Mouse (Mus musculus) heart, embryonic 14.5 days (tissue): Measurements from ENCODE around the gene Cacng1. TPM values are rescaled to one million over a fixed set of nuclear protein-coding genes. Genes with fewer than 3 reads are reported as not detected.

Source experiments
- ATAC-seq: fragments of 200-750 bp; cut with Nextera tagmentation; 2 replicates; pipeline ENCODE4 v1.8.0; 2017; ENCODE audit warnings: low read depth, moderate TSS enrichment; ENCODE audit not compliant: insufficient number of reproducible peaks, insufficient read depth, low FRiP score
- H3K27ac ChIP-seq, 2 experiments: fragments of 200-500 bp in 1 of 2; fragments of 300-500 bp in 1 of 2; sonication (generic) in 1 of 2; replicated peaks in 1 of 2; 2 replicates each; pipeline ENCODE4 v1.5.1; 2012 to 2014; ENCODE audit warnings: low read depth in 2 of 2, low read length in 2 of 2, control low read depth in 1 of 2, mild to moderate bottlenecking in 1 of 2, mixed read lengths in 1 of 2; ENCODE audit not compliant: control insufficient read depth in 1 of 2, insufficient read depth in 1 of 2
- H3K27me3 ChIP-seq: fragments of 300-500 bp; sonication (generic); 2 replicates; pipeline ENCODE4 v1.6.1; 2014; ENCODE audit warnings: mild to moderate bottlenecking, low read length, control low read depth; ENCODE audit not compliant: control insufficient read depth, insufficient read depth
- H3K36me3 ChIP-seq: fragments of 300-500 bp; sonication (generic); 2 replicates; pipeline ENCODE4 v1.6.1; 2014; ENCODE audit warnings: mild to moderate bottlenecking, control low read depth, low read length, mixed read lengths; ENCODE audit not compliant: control insufficient read depth, insufficient read depth
- H3K4me1 ChIP-seq, 2 experiments: fragments of 200-500 bp in 1 of 2; fragments of 300-500 bp in 1 of 2; sonication (generic) in 1 of 2; 2 replicates each; pipeline ENCODE4 v1.6.1; 2012 to 2014; ENCODE audit warnings: low read length in 2 of 2, control low read depth in 1 of 2, mixed read lengths in 1 of 2; ENCODE audit not compliant: control insufficient read depth in 2 of 2, insufficient read depth in 2 of 2
- H3K4me2 ChIP-seq: fragments of 300-500 bp; sonication (generic); 2 replicates; pipeline ENCODE4 v1.6.1; 2014; ENCODE audit warnings: mild to moderate bottlenecking, low read length
- H3K4me3 ChIP-seq, 2 experiments: fragments of 200-500 bp in 1 of 2; fragments of 300-500 bp in 1 of 2; sonication (generic) in 1 of 2; 2 replicates each; pipeline ENCODE4 v1.5.1; 2012 to 2014; ENCODE audit warnings: low read length in 2 of 2, mild to moderate bottlenecking in 2 of 2, control low read depth in 1 of 2, low read depth in 1 of 2, moderate library complexity in 1 of 2; ENCODE audit not compliant: control insufficient read depth in 1 of 2, insufficient read depth in 1 of 2
- H3K9ac ChIP-seq: fragments of 300-500 bp; sonication (generic); 2 replicates; pipeline ENCODE4 v1.6.1; 2014; ENCODE audit warnings: mild to moderate bottlenecking, low read length
- H3K9me3 ChIP-seq: fragments of 300-500 bp; sonication (generic); 2 replicates; pipeline ENCODE4 v1.6.1; 2016; ENCODE audit warnings: low read length, control low read depth; ENCODE audit not compliant: control insufficient read depth
- WGBS: fragments of 180-500 bp; shearing (Covaris S2); extraction: QIAGEN DNeasy Blood & Tissue Kit; methylation state at CpG from one replicate; pipeline ENCODE4 v1.1.7; 2014; 5-methylcytosine and 5-hydroxymethylcytosine counted together
- polyA plus RNA-seq: library from polyadenylated mRNA; unstranded; fragments of >200 nt; fragmentation: Nextera tagmentation; extraction: Ambion mirVana; gene quantifications from 2 replicates; pipeline ENCODE4 v1.2.1, GENCODE M21; 2014

The Cacng1 gene
- polyA plus RNA-seq, 1 experiment from 2014 or later, result 0.32 TPM

DNA sequence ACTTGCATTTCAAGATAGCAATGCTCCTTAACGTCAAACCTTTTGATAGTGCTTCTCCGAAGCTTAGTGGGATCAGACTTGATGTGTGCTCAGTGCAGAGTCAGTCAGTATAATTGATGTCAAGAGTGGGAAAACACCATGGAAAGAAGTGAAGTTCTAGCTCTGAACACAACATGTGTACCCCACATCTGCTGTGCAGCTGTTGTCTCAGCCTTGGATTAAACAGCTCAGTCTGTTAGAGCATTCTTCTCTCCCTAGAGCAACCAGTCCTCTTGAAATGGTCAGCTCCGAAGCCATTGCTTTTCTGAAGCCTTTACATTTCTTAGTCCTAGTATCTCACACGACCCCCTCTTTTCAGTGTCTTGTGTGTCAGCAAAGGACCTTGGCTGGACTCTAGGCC lies 47.3 kb downstream of the Cacng1 start:
- no peak overlapping the region for H3K4me3 ChIP-seq
- H3K9me3 ChIP-seq, result no peaks in the 10 kb centered on the region
- peaks cover 96% of the 10 kb centered on the region for H3K36me3 ChIP-seq
- H3K27me3 ChIP-seq, result no peaks in the 10 kb centered on the region
- no peak for ATAC-seq
- H3K4me1 ChIP-seq, result 0 out of 4 replicates have a peak, but pooled peaks cover 0 to 4% of the 10 kb centered on the region in 2 experiments
- H3K4me2 ChIP-seq, result no peak overlapping the region
- WGBS, result 82% methylated on average over 4 of the region's 4 CpGs
- H3K9ac ChIP-seq, result no peak overlapping the region
- no peak overlapping the region for H3K27ac ChIP-seq

DNA sequence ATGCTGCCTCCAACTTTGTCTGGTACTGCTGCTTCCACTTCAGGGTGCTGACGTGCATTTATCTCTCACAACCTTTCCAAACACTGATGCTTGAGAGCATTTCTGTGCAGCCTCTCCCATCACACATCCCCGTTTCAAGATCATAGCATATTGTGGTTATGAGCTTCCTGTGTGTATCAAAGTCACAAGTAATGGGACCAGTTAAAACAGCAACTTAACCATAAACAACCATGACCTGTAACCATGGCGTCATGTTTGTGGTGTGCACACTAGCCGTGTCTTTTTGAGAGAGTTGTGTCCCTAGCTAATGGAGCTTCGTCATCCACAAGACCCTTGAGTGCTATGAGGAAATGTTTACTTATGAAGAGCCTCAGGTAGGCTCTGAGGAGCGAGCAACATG lies 48.1 kb downstream of the Cacng1 start:
- Histone ChIP-seq H3K9ac (no peak overlapping the region), H3K36me3 (peaks cover 96% of the 10 kb centered on the region), H3K27me3 (no peaks in the 10 kb centered on the region), H3K4me3 (no peak overlapping the region), H3K4me2 (no peak overlapping the region), H3K27ac (no peak overlapping the region), H3K9me3 (no peaks in the 10 kb centered on the region), H3K4me1 (0 out of 4 replicates have a peak, but pooled peaks cover 0 to 4% of the 10 kb centered on the region in 2 experiments)
- WGBS, result 86% methylated on average over 6 of the region's 6 CpGs
- no peak for ATAC-seq

DNA sequence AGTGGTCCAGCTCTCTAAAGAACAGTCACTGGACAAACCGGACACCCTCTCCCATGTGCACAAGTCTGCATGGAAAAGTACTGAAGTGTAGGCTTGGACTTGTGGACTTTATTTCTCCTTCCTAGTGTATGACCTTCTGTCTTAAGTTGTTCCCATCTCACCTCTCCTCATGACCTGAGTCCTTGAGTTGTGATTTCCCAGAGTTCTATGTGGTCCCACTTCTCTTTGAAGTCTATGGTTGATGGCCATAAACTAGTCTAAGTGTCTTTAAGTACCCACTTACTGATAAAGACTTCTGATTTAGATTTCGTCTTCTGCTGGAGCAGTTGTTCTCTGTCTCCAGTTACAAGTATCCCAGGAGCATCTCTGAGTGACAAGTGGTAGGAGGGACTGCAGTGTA lies 48.8 kb downstream of the Cacng1 start:
- ATAC-seq, result no peak
- Histone ChIP-seq H3K27ac (no peak overlapping the region), H3K4me2 (no peak overlapping the region), H3K27me3 (no peaks in the 10 kb centered on the region), H3K9ac (no peak overlapping the region), H3K4me1 (0 out of 4 replicates have a peak, but pooled peaks cover 0 to 4% of the 10 kb centered on the region in 2 experiments), H3K9me3 (no peaks in the 10 kb centered on the region), H3K4me3 (no peak overlapping the region), H3K36me3 (peaks cover 96% of the 10 kb centered on the region)
- WGBS, result 54% methylated on average over 2 of the region's 2 CpGs

DNA sequence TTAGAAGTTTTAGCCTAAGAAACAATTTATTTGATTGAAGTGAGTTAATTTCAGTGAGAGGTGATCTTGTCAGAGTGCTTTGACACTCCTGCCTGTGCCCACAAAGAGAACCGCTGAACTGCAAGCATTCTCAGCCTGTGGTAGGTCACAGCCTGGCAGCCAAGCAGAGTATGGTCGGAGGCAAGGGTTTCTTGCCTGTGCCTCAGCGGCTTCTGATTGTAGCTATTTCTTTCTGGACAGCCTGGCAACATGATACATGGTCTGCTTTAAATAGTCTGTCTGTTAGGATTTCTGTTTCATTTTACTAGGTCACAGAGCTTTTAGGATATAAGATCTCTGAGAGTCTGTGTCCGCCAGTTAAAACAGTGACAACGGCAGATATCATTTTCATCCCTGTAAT lies 53.7 kb downstream of the Cacng1 start:
- ATAC-seq, result no peak
- H3K4me2 ChIP-seq, result no peak overlapping the region
- H3K9ac ChIP-seq, result no peak overlapping the region
- no peaks in the 10 kb centered on the region for H3K9me3 ChIP-seq
- no peak overlapping the region for H3K27ac ChIP-seq
- 90% methylated on average over 5 of the region's 5 CpGs for WGBS
- no peak overlapping the region for H3K4me3 ChIP-seq
- H3K27me3 ChIP-seq, result no peaks in the 10 kb centered on the region
- H3K36me3 ChIP-seq, result peaks cover 96% of the 10 kb centered on the region
- 0 out of 4 replicates have a peak, but pooled peaks cover 0 to 4% of the 10 kb centered on the region in 2 experiments for H3K4me1 ChIP-seq

DNA sequence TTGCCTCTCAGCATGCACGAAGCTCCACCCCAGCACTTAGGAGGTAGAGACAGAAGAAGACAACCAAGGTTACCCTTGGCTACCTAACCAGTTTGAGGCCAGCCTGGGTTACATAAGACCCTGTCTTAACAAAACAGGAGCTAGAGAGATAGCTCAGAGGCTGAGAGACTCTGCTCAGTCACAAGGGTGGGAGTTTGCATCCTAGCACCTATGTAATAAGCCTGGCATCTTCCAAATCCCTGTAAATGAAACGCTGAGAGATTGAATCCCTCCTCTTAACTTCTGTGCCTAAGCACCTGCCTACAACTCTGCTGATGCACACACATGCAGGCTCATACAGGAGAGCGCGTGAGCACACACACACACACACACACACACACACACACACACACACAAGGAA lies 55.9 kb downstream of the Cacng1 start:
- WGBS, result 91% methylated on average over 4 of the region's 4 CpGs
- H3K27me3 ChIP-seq, result no peaks in the 10 kb centered on the region
- ATAC-seq, result no peak
- H3K36me3 ChIP-seq, result peaks cover 94% of the 10 kb centered on the region
- H3K4me3 ChIP-seq, result no peak overlapping the region
- H3K4me2 ChIP-seq, result no peak overlapping the region
- H3K9ac ChIP-seq, result no peak overlapping the region
- H3K4me1 ChIP-seq, result no peaks in the 10 kb centered on the region
- no peaks in the 10 kb centered on the region for H3K9me3 ChIP-seq
- no peak overlapping the region for H3K27ac ChIP-seq

DNA sequence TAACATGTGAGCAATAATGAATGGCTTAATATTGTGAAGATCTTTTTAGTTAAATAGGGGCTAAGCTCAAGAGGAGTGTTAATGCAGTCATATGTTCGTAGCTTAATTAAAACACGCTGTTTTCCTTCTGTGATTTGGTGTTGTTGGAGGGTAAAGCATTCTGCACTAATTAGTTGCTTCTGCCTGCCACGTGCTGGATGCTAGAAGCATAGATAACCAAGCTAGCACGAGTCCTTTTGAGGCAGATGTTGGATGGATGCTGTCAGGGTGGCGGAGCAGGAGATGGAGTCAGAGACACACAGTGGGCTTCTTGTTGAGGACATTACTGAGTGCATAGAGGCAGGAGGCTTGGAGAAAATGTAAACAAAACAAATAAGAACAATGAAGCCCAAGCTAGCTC lies 59.2 kb downstream of the Cacng1 start:
- H3K4me2 ChIP-seq, result no peak overlapping the region
- H3K27me3 ChIP-seq, result no peaks in the 10 kb centered on the region
- no peaks in the 10 kb centered on the region for H3K4me1 ChIP-seq
- no peaks in the 10 kb centered on the region for H3K9me3 ChIP-seq
- 86% methylated on average over 5 of the region's 5 CpGs for WGBS
- no peak overlapping the region for H3K4me3 ChIP-seq
- no peak for ATAC-seq
- H3K36me3 ChIP-seq, result peaks cover 77% of the 10 kb centered on the region
- H3K9ac ChIP-seq, result no peak overlapping the region
- no peak overlapping the region for H3K27ac ChIP-seq

DNA sequence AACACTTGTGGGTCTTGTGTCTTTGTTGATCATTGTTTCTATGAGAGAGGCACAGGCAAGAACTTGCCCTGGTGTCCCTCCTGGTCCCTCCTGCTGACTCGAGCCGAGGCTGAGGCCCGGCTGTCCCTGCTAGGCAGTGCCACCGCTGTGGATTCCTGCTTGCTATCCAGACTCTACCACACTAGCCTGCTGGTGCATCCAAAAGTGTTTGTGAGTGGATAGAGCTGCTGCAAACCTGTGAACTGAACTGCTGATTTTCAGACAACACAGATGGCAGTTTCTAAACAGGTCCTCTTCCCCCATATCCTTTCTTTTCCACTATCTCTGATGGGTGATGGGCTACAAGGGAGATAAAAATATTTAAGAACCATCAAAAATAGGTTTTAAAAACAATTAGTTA lies 60.8 kb downstream of the Cacng1 start:
- Histone ChIP-seq H3K9me3 (no peaks in the 10 kb centered on the region), H3K4me3 (no peak overlapping the region), H3K9ac (no peak overlapping the region), H3K27me3 (no peaks in the 10 kb centered on the region), H3K4me2 (no peak overlapping the region), H3K4me1 (peaks cover 0 to 2% of the 10 kb centered on the region in 2 experiments; a peak in 2 of 4 replicates), H3K27ac (no peak overlapping the region), H3K36me3 (peaks cover 74% of the 10 kb centered on the region)
- 78% methylated on average over 4 of the region's 4 CpGs for WGBS
- no peak for ATAC-seq
